Mouse (Mus musculus): ENCODE results near the gene Wnt7b. TPM values are rescaled to one million over a fixed set of nuclear protein-coding genes. Genes with fewer than 3 reads are reported as not detected.

The Wnt7b gene
- polyA plus RNA-seq (2015; fragmentation: Nextera tagmentation; extraction: Ambion mirVana): 21.6 and 22.2 TPM in 2 replicates

DNA sequence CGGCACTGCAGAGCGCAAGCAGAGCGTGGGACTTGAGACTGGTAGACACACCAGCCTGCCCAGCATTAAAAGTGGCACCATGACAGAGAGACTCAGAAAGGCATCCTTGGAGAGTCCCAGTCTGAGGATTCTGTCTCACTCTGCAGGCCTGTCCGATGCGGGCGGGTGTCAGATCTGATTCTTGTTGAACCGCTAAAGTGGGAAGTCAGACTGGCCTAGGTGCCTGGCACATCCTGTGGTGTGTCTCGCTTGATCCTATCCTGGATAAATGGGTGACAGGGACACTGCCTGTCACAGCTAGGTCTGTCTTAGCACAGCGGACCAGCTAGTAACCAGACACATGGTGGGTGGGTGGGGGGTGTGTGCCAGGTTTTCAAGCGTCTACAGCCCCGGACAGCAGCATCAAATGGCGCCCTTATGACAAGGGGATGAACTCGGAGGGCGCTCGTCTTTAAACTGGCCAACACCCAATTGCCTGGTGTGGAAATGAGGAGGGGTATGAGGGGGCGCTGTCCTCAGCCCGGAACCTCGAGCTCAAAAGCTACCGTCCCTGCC, at the start of gene Wnt7b:
TSS of gene Wnt7b (minus strand) at position 118 of the 555 bp plus-strand sequence.

GRCm38 (mm10) chr15:85503127-85503526, 79.1 kb downstream of the Wnt7b start, which contains the start of gene 7530416G11Rik:
Gene 7530416G11Rik (minus strand): TSS chr15:85503227.

Other genes starting within 250 kb of the Wnt7b start
- gene Atxn10, start 246.2 kb downstream of the Wnt7b start, polyA plus RNA-seq (2015; fragmentation: Nextera tagmentation; extraction: Ambion mirVana): 469 and 485 TPM in 2 replicates
- not detected in 2 replicates for gene 7530416G11Rik, start 79.2 kb downstream of the Wnt7b start, polyA plus RNA-seq (2015; fragmentation: Nextera tagmentation; extraction: Ambion mirVana)
- 3.1 TPM in 2 replicates for gene Ppara, start 152.5 kb upstream of the Wnt7b start, polyA plus RNA-seq (2015; fragmentation: Nextera tagmentation; extraction: Ambion mirVana)
- gene Cdpf1, start 229.2 kb upstream of the Wnt7b start, polyA plus RNA-seq (2015; fragmentation: Nextera tagmentation; extraction: Ambion mirVana): 24.6 and 25.6 TPM in 2 replicates
- 0.05 and 0.06 TPM in 2 replicates for gene Pkdrej, start 239.3 kb upstream of the Wnt7b start, polyA plus RNA-seq (2015; fragmentation: Nextera tagmentation; extraction: Ambion mirVana)
- 3.8 and 3.9 TPM in 2 replicates for gene Ttc38, start 249.8 kb upstream of the Wnt7b start, polyA plus RNA-seq (2015; fragmentation: Nextera tagmentation; extraction: Ambion mirVana)

All from neural tube, postnatal 0 days (tissue).